Mouse (Mus musculus): Measurements from ENCODE around the gene Myo1g.

Gene Myo1g

GRCm38 (mm10) chr11:6489257-6489656, 31.5 kb downstream of the Myo1g start:
- DNase-seq (ENCODE audit: low read depth in 1 of 2, low spot score in 2 of 2) = no peak

GRCm38 (mm10) chr11:6488041-6488684, 32.6 kb downstream of the Myo1g start:
- DNase-seq (ENCODE audit: low read depth in 1 of 2, low spot score in 2 of 2) = no peak

- no peak for DNase-seq (ENCODE audit: low read depth in 1 of 2, low spot score in 2 of 2)
Observed at GRCm38 (mm10) chr11:6487496-6487895, 33.3 kb downstream of the Myo1g start.

- DNase-seq (ENCODE audit: low read depth in 1 of 2, low spot score in 2 of 2) = no peak
Observed at GRCm38 (mm10) chr11:6486916-6487315, 33.8 kb downstream of the Myo1g start.

GRCm38 (mm10) chr11:6484244-6484959, 36.4 kb downstream of the Myo1g start:
- no peak for DNase-seq (ENCODE audit: low read depth in 1 of 2, low spot score in 2 of 2)

- no peak for DNase-seq (ENCODE audit: low read depth in 1 of 2, low spot score in 2 of 2)
Observed at GRCm38 (mm10) chr11:6483103-6483502, 37.7 kb downstream of the Myo1g start.

- DNase-seq (ENCODE audit: low read depth in 1 of 2, low spot score in 2 of 2) = no peak
Observed at GRCm38 (mm10) chr11:6481669-6482185, 39.0 kb downstream of the Myo1g start.

GRCm38 (mm10) chr11:6480681-6481405, 39.9 kb downstream of the Myo1g start:
- no peak for DNase-seq (ENCODE audit: low read depth in 1 of 2, low spot score in 2 of 2)

- DNase-seq (ENCODE audit: low read depth in 1 of 2, low spot score in 2 of 2) = no peak
Observed at GRCm38 (mm10) chr11:6480191-6480590, 40.6 kb downstream of the Myo1g start.

- DNase-seq (ENCODE audit: low read depth in 1 of 2, low spot score in 2 of 2) = no peak
Observed at GRCm38 (mm10) chr11:6479231-6479630, 41.5 kb downstream of the Myo1g start.

GRCm38 (mm10) chr11:6477350-6477749, 43.4 kb downstream of the Myo1g start:
- no peak for DNase-seq (ENCODE audit: low read depth in 1 of 2, low spot score in 2 of 2)

GRCm38 (mm10) chr11:6476876-6477275, 43.9 kb downstream of the Myo1g start:
- no peak for DNase-seq (ENCODE audit: low read depth in 1 of 2, low spot score in 2 of 2)

GRCm38 (mm10) chr11:6475867-6476484, 44.8 kb downstream of the Myo1g start, which contains the start of gene Purb:
TSS of gene Purb (minus strand) at chr11:6475917.
- peak; percentile 58 to 81 for DNase-seq (ENCODE audit: low read depth in 1 of 2, low spot score in 2 of 2)

GRCm38 (mm10) chr11:6474874-6475731, 45.7 kb downstream of the Myo1g start:
- peak in 1 of 2 experiments; percentile 25 for DNase-seq (ENCODE audit: low read depth in 1 of 2, low spot score in 2 of 2)

- DNase-seq (ENCODE audit: low read depth in 1 of 2, low spot score in 2 of 2) = no peak
Observed at GRCm38 (mm10) chr11:6474381-6474780, 46.4 kb downstream of the Myo1g start.

GRCm38 (mm10) chr11:6472076-6472475, 48.7 kb downstream of the Myo1g start:
- no peak for DNase-seq (ENCODE audit: low read depth in 1 of 2, low spot score in 2 of 2)

- DNase-seq (ENCODE audit: low read depth in 1 of 2, low spot score in 2 of 2) = no peak
Observed at GRCm38 (mm10) chr11:6471493-6471892, 49.3 kb downstream of the Myo1g start.

GRCm38 (mm10) chr11:6471054-6471453, 49.7 kb downstream of the Myo1g start:
- DNase-seq (ENCODE audit: low read depth in 1 of 2, low spot score in 2 of 2) = no peak

GRCm38 (mm10) chr11:6468541-6468940, 52.2 kb downstream of the Myo1g start:
- DNase-seq (ENCODE audit: low read depth in 1 of 2, low spot score in 2 of 2) = no peak

- peak; percentile 28 to 56 for DNase-seq (ENCODE audit: low read depth in 1 of 2, low spot score in 2 of 2)
Observed at GRCm38 (mm10) chr11:6465122-6465521, 55.6 kb downstream of the Myo1g start.
